In the genomic region with DNA sequence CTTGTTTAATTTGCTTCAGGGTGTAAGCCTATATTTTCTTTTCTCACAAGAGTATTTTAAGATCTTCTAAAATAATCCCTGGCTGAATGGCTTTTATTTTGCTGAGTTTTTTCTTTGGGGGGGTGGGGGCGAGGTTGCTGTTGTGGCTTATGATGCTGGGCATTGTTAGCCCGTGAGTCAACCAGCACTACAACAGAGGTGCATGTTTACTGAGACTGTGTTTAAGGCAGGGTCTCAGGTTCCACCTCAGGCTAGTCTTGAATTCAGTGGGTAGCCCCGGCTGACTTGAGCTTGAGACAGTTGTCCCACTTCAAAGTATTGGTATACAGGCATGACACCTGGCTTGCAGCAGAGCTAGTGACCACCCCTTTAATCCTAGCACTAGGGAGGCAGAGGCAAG, we compare ENCODE assay signal across 28 mouse cellular contexts.
"Had no signal": no experiment of that assay in that cellular context is flagged by ENCODE, and none has a peak within 500 bp of the region (broad histone marks: within the 10 kb centered on the region; RNA-seq: fewer than 3 reads in every experiment).

No protein-coding gene starts in this region.

- H3K9ac ChIP-seq: embryonic facial prominence, embryonic 12.5 days; embryonic facial prominence, embryonic 13.5 days; embryonic facial prominence, embryonic 15.5 days; forebrain, embryonic 12.5 days; forebrain, embryonic 13.5 days; forebrain, embryonic 15.5 days; forebrain, postnatal 0 days had no signal

- H3K27me3 ChIP-seq: embryonic facial prominence, embryonic 12.5 days; embryonic facial prominence, embryonic 13.5 days; embryonic facial prominence, embryonic 15.5 days; forebrain, embryonic 12.5 days; forebrain, embryonic 13.5 days; forebrain, embryonic 15.5 days had no signal

- H3K4me2 ChIP-seq: embryonic facial prominence, embryonic 12.5 days; embryonic facial prominence, embryonic 13.5 days; embryonic facial prominence, embryonic 15.5 days; forebrain, embryonic 12.5 days; forebrain, embryonic 13.5 days; forebrain, embryonic 15.5 days had no signal

- H3K27ac ChIP-seq: embryonic facial prominence, embryonic 10.5 days; embryonic facial prominence, embryonic 12.5 days; embryonic facial prominence, embryonic 13.5 days; embryonic facial prominence, embryonic 15.5 days; forebrain, embryonic 10.5 days; forebrain, embryonic 12.5 days; forebrain, embryonic 13.5 days; forebrain, embryonic 15.5 days; gastrocnemius, adult 2 months; heart, adult 2 months; heart, embryonic 10.5 days had no signal

- ATAC-seq: forebrain, embryonic 13.5 days; forebrain, embryonic 14.5 days; forebrain, embryonic 15.5 days; forebrain, embryonic 16.5 days; forebrain, postnatal 0 days had no signal

- H3K4me3 ChIP-seq: embryonic facial prominence, embryonic 10.5 days; embryonic facial prominence, embryonic 12.5 days; embryonic facial prominence, embryonic 13.5 days; embryonic facial prominence, embryonic 15.5 days; erythroblast, embryonic 14.5 days; forebrain, embryonic 10.5 days; forebrain, embryonic 12.5 days; forebrain, embryonic 13.5 days; forebrain, embryonic 15.5 days; gastrocnemius, adult 2 months; heart, adult 2 months; heart, embryonic 10.5 days had no signal

- H3K4me1 ChIP-seq: embryonic facial prominence, embryonic 10.5 days; embryonic facial prominence, embryonic 12.5 days; embryonic facial prominence, embryonic 13.5 days; embryonic facial prominence, embryonic 15.5 days; forebrain, embryonic 10.5 days; forebrain, embryonic 12.5 days; forebrain, embryonic 13.5 days; forebrain, embryonic 15.5 days had no signal

- H3K9me3 ChIP-seq: embryonic facial prominence, embryonic 10.5 days; embryonic facial prominence, embryonic 12.5 days; embryonic facial prominence, embryonic 13.5 days; embryonic facial prominence, embryonic 15.5 days; forebrain, embryonic 10.5 days; forebrain, embryonic 12.5 days; forebrain, embryonic 13.5 days; forebrain, embryonic 15.5 days; heart, embryonic 10.5 days had no signal

- DNase-seq: cerebellum, adult 8-10 months; cerebellum, adult 9-10 months; cerebellum, adult 9-11 months; cerebellum, postnatal 10 days; cerebellum, postnatal 14 days; cerebellum, postnatal 25 days; cerebellum, postnatal 36 days; embryo, embryonic 11 days; forebrain, postnatal 0 days; gastrocnemius, adult 2 months; gastrocnemius, postnatal 10 days; gastrocnemius, postnatal 14 days; gastrocnemius, postnatal 25 days; gastrocnemius, postnatal 36 days; heart, adult 18-20 months; heart, adult 2 months had no signal
